Mouse (Mus musculus): ENCODE data around the gene Prickle4.
A peak's percentile ranks its signal among the peaks of the same experiment; 100 is the strongest.

Prickle4 gene

GRCm38 (mm10) chr17:47694503-47695336 lies at the start of gene Prickle4:
TSS of gene Prickle4 (minus strand) at chr17:47694736.
- DNase-seq (ENCODE audit: low read depth, low spot score): peak; percentile 98

GRCm38 (mm10) chr17:47744086-47744485 lies 49.5 kb upstream of the Prickle4 start:
- DNase-seq (ENCODE audit: low read depth, low spot score): no peak

DNA sequence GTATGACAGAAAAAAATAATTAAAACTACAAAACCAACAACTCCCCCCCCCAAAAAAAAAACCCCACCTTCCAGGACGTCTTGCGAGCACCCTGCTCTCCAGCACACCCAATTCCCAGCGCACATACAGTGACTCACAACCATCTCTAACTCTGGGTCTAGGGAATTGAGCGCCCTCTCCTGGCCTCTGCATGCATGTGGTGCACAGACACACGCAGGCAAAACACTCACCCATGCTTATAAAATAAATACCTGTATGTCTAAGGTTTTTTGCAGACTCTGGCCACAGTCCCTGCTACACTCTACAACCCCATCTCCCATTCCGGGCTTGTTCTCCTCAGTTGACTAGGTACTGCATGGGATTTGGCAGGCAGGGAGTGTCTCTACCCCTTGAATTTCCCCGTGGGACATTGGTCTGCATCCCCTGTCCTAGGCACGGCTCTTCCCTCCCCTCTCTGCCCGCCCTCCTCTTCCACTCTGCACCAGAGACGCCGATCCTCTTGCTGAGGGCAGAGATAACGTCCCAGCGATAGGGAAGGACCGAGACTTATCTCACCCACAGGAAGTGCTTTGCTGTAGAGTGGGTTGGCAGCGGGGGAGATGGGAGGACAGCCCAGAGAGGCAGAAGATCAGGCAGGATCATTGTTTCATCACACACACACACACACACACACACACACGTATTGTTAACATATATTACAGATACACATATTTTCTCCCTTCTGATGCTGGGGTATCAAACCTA lies 48.6 kb upstream of the Prickle4 start:
- no peak for DNase-seq (ENCODE audit: low read depth, low spot score)

DNA sequence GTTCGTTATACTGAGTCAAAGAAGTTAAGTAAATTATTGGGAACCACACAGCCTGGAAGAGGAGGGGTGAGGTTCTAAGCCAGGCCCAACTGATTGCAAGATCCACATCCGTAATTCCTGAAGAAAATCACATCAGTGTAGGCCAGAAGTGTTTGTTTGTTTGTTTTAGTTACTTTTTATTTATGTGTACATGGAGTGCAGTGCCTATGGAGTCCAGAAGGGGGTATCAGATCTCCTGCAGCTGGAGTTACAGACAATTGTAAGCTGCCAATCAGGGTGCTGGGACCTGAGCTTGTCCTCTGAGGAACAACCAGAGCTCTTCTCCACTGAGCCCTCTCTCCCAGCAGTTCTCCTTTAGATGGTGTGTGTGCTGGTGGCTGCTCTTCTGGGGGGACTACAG lies 45.6 kb upstream of the Prickle4 start:
- no peak for DNase-seq (ENCODE audit: low read depth, low spot score)

- no peak for DNase-seq (ENCODE audit: low read depth, low spot score)
Observed at GRCm38 (mm10) chr17:47738879-47739798, 44.6 kb upstream of the Prickle4 start.

GRCm38 (mm10) chr17:47738066-47738878 lies 43.7 kb upstream of the Prickle4 start:
- DNase-seq (ENCODE audit: low read depth, low spot score): no peak

DNA sequence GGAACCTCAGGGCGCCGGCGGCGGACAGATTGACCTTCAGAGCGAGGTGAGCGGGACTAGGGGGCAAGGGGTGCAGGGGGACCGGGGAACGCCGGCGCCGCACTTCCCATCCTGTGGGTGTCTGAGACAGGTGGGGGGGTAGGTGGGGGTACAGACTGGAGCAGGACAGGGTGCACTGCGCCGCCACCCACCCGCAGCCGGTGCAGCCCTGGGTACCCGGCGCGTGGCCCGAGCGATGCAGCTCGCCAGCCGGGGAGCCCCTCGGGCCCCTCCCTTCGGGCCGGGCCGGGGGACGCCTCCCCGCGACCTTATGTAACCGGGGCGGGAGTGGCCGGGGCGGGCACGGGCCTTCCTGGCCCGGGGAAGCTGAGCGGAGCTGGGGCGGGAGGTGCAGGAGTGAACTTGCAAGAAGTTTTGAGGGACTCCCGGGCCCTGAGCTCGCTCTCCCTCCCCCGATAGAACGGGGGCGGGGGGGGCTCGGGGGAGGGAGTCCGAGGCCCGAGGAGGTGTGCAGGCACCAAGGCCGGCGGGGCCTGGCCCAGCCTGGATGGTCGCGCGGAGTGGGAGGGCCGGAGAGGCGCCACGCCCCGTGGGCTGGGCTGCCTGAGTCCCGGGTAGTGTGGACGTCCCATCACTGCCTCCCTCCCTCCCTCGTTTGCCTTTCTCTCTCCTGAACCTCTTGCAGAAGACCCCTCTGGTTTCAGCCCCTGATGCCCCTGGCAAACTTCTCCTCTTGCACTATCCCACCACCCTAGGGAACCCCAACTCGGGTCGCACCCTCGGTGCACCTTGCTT lies 42.9 kb upstream of the Prickle4 start:
- DNase-seq (ENCODE audit: low read depth, low spot score): no peak

DNA sequence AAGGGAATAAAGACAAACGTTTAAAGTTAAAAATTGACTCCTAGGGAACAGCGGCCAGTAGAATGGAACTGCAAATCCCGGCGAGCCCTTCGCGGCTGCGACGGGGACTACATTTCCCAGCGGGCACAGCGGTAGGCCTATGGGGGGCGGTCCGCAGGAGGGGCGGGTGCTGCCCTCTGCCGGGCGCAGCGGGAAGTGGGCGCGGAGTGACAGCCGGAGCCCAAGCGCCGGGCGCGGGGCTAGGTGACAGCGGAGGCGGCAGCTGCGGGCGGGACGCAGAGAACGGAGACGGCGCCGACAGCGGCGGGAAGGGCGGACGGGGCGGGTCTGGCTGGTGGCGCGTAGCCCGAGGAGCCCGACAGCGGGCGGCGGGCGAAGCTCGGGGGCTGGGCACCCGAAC lies 42.3 kb upstream of the Prickle4 start, which contains the start of gene Tfeb:
Gene Tfeb (plus strand): TSS at position 175 of the 400 bp plus-strand sequence.
- DNase-seq (ENCODE audit: low read depth, low spot score): peak; percentile 87

- no peak for DNase-seq (ENCODE audit: low read depth, low spot score)
Observed at GRCm38 (mm10) chr17:47735553-47736100, 41.1 kb upstream of the Prickle4 start.

DNA sequence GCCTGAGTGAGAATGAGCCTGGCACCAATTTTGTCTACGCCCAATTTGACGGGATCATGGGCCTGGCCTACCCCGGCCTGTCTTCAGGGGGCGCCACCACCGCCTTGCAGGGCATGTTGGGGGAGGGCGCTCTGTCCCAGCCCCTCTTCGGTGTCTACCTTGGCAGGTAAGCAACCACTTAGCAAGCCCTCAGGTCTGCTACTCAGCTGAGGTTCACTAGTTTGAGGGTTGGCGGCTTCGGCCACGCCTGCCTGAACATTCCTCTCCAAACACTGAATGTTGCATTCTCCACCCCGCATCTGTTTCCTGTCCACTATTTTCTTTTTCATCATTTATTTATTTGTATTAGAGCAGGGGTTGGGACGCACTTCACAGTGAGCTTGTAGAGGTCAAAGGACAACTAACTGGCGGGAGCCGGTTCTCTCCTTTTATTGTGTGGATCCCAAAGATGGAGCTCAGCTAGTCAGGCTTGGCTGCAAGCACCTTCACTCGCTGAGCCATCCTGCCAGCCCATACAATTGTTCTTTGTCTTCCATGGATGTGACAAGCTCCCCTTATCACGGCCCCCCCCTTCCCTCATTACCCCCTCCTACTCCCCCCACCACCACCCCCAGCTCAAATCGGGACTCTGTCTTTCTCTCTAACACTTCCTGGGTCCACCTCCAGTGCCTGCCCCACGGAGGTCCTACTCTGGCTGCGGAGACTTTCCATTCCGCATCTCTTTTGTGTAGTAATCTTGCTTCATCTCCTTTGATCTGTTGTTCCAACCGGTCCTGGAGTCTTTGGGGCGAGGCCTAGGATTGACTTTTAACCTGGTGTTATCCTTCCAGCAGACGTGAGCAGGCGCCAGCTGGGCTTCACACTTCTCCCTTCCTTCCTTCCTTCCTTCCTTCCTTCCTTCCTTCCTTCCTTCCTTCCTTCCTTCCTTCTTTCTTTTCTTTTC lies 36.4 kb upstream of the Prickle4 start:
- no peak for DNase-seq (ENCODE audit: low read depth, low spot score)

GRCm38 (mm10) chr17:47726566-47726965 lies 32.0 kb upstream of the Prickle4 start, which contains the start of gene Pgc:
TSS of gene Pgc (plus strand) at chr17:47726842.
- no peak for DNase-seq (ENCODE audit: low read depth, low spot score)

DNA sequence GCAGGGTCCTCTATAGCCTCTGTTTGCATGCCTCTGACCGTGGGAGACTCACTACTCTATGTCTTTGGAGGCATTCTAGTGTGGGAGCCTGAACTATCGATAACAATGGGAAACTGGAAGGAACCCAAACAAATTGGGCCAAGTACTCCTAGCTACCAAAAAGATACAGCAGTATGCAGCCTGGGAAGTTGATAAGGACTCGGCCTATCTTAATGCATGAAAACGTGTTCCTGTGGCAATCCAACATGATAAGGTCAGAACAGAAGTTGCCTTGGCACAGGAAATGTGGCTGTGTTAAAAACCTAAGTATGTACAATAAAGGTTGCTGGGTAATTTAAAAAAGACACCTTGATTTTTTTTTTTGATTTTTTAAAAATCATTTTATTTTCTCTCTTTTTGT lies 26.6 kb upstream of the Prickle4 start:
- no peak for DNase-seq (ENCODE audit: low read depth, low spot score)

- no peak for DNase-seq (ENCODE audit: low read depth, low spot score)
Observed at GRCm38 (mm10) chr17:47715037-47715436, 20.5 kb upstream of the Prickle4 start.

DNA sequence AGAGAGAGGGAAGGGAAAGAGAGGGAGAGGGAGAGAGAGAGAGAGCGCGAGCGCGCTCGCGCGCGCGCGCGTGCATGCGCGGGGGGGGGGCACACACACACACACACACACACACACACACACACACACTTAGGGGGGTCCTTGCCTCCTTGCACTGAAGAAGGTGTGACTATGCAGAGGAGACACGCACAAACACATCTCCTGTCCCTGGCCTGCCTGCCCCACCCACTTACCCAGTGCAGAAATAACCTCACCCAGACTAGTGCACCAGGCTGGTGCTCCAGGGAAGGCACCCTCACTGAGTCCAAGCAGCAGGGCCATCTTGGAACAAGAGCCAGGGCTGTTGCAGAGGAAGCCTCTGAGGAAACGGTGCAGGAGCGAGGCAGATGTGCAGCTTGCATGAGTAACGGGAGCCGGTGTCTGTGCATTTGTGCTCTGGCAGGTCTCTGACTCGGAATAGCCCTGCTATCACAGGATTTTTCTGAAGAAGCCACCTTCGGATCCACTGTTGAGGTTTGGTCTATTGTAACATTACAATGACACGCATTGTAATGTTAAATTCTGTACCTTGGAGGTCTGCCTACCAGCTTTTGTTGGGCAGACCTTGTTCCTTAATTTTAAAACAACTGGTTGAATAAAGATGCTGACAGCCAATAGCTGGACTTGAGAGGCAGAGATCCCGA lies 18.5 kb upstream of the Prickle4 start:
- DNase-seq (ENCODE audit: low read depth, low spot score): no peak

GRCm38 (mm10) chr17:47711883-47712282 lies 17.3 kb upstream of the Prickle4 start:
- no peak for DNase-seq (ENCODE audit: low read depth, low spot score)

- no peak for DNase-seq (ENCODE audit: low read depth, low spot score)
Observed at GRCm38 (mm10) chr17:47710036-47710435, 15.5 kb upstream of the Prickle4 start.

DNA sequence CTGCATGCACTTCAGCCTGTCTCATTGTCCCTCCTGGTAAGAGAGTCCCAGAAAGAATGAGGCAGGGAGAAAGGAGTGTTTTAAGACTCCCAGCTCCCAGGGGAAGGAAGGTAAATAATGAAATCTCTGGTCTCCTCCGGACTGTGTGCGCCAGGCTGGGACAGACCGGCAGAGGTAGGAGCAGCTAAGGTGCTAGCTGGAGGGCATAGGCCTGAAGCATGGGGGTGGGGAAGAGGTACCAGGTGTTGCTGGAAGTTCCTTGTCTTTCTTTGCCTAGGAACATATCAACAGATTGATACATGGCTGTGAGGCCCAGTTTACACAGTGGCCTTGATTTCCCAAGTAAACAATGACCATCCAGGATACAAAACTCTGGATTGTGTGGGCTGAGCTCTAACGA lies 14.4 kb upstream of the Prickle4 start:
- no peak for DNase-seq (ENCODE audit: low read depth, low spot score)

DNA sequence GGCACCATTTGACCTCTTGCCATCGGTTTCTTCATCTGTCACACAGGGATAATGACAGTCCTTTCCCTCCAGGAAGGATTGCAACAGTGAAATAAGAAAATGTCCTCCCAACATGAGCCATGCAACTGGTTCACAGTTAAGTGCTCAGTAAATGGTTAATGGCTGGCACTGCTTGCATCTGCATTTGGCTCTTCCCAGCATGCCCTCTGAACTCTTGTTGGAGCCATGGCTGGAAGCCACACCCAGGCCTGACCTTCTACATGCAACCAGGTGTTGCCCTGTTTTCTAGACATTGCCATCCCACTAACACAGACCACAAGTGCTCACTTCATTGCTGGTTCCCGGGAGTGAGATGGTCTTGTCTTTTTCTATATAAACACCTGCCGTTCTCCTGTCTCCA lies 13.4 kb upstream of the Prickle4 start:
- no peak for DNase-seq (ENCODE audit: low read depth, low spot score)

All from retina, postnatal 7 days (tissue).